Mouse (Mus musculus): Measurements from ENCODE around the gene Spata2l.

- no peak for TF ChIP-seq EP300 (IDR thresholded peaks at IDR 0.05; ENCODE audit: low read depth)
- peak; percentile 53 for TF ChIP-seq CTCF (IDR thresholded peaks at IDR 0.05; ENCODE audit: low read depth)
Measured at GRCm38 (mm10) chr8:123235520-123236497, at the start of gene Spata2l.
